Mouse (Mus musculus): ENCODE results near the gene Fryl. TPM values are rescaled to one million over a fixed set of nuclear protein-coding genes. Genes with fewer than 3 reads are reported as not detected.

The Fryl gene
- polyA plus RNA-seq, 1 experiment from 2014 or later, result 23.3 TPM

- Histone ChIP-seq H3K9me3 (no peaks in the 10 kb centered on the region), H3K27me3 (no peaks in the 10 kb centered on the region), H3K4me3 (replicated peaks) (no peak overlapping the region), H3K27ac (no peak overlapping the region), H3K4me1 (replicated peaks) (peaks cover 24% of the 10 kb centered on the region), H3K4me2 (no peak overlapping the region), H3K36me3 (peaks cover 48% of the 10 kb centered on the region), H3K9ac (replicated peaks) (no peak overlapping the region)
- 95% methylated on average over 17 of the region's 17 CpGs for WGBS
- no peak for ATAC-seq (ENCODE audit: insufficient number of reproducible peaks, insufficient read depth, low FRiP score, low TSS enrichment, low read depth)
These were observed 167.3 kb downstream of the Fryl start for GRCm38 (mm10) chr5:73089158-73089557.

DNA sequence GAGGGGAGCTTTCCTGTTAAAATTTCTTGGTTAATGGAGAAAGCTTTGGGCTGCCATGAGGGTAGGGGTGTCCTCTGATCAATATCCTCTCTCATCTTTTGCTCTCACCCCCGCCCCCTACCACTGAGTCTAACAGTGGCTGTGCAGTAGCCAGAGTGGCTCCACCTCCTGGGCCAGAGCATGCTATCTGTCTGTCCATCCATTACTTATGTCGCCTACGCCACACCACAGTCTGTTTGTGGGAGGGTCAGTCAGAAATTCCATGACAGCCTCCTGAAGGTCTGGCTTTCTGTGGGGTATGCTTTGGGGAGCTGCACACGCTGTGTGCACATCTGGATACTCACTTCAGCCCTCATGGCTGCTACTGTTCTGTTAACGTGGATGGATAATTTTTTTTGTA lies 174.9 kb downstream of the Fryl start:
- Histone ChIP-seq H3K27ac (no peak overlapping the region), H3K27me3 (no peaks in the 10 kb centered on the region), H3K4me2 (no peak overlapping the region), H3K4me3 (replicated peaks) (no peak overlapping the region), H3K36me3 (peaks cover 64% of the 10 kb centered on the region), H3K9ac (replicated peaks) (no peak overlapping the region), H3K4me1 (replicated peaks) (no peaks in the 10 kb centered on the region), H3K9me3 (no peaks in the 10 kb centered on the region)
- ATAC-seq (ENCODE audit: insufficient number of reproducible peaks, insufficient read depth, low FRiP score, low TSS enrichment, low read depth), result no peak
- WGBS, result 88% methylated on average over 5 of the region's 5 CpGs

- H3K27ac ChIP-seq, result no peak overlapping the region
- no peaks in the 10 kb centered on the region for H3K27me3 ChIP-seq
- H3K9ac ChIP-seq (replicated peaks), result no peak overlapping the region
- WGBS, result 83% methylated on average over 5 of the region's 5 CpGs
- no peak for ATAC-seq (ENCODE audit: insufficient number of reproducible peaks, insufficient read depth, low FRiP score, low TSS enrichment, low read depth)
- peaks cover 73% of the 10 kb centered on the region for H3K36me3 ChIP-seq
- no peak overlapping the region for H3K4me3 ChIP-seq (replicated peaks)
- H3K4me1 ChIP-seq (replicated peaks), result no peaks in the 10 kb centered on the region
- no peaks in the 10 kb centered on the region for H3K9me3 ChIP-seq
- H3K4me2 ChIP-seq, result no peak overlapping the region
These were observed 176.6 kb downstream of the Fryl start for GRCm38 (mm10) chr5:73079801-73080200.

DNA sequence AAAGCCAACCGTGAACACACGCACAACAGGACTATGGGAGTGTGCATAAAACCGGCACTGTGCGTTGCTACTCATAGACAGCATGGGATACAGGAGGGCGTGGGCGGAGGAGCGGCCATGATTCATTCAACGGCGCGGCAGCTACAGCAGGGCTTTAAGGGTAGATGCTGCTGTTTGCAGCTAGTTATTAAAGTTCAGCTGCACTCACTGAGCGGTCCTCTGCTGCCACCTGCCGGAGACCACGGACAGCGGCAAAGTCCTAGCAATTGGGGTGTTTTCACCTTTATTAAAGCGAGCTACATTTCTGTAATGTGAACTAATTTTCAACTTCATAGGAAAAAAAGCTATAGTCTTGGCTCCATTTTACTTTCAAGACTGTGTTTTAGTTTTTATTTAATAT lies 185.1 kb downstream of the Fryl start:
- H3K36me3 ChIP-seq, result peaks cover 75% of the 10 kb centered on the region
- 36% methylated on average over 15 of the region's 15 CpGs for WGBS
- no peak overlapping the region; the same call in 1 of the 2 replicates for H3K4me2 ChIP-seq
- ATAC-seq (ENCODE audit: insufficient number of reproducible peaks, insufficient read depth, low FRiP score, low TSS enrichment, low read depth), result peak; percentile 85
- H3K9me3 ChIP-seq, result no peaks in the 10 kb centered on the region
- H3K4me1 ChIP-seq (replicated peaks), result no peaks in the 10 kb centered on the region
- no peak overlapping the region for H3K27ac ChIP-seq
- H3K9ac ChIP-seq (replicated peaks), result no peak overlapping the region
- H3K4me3 ChIP-seq (replicated peaks), result no peak overlapping the region
- H3K27me3 ChIP-seq, result no peaks in the 10 kb centered on the region

GRCm38 (mm10) chr5:73066946-73067345 lies 189.5 kb downstream of the Fryl start:
- H3K4me1 ChIP-seq (replicated peaks), result no peaks in the 10 kb centered on the region

DNA sequence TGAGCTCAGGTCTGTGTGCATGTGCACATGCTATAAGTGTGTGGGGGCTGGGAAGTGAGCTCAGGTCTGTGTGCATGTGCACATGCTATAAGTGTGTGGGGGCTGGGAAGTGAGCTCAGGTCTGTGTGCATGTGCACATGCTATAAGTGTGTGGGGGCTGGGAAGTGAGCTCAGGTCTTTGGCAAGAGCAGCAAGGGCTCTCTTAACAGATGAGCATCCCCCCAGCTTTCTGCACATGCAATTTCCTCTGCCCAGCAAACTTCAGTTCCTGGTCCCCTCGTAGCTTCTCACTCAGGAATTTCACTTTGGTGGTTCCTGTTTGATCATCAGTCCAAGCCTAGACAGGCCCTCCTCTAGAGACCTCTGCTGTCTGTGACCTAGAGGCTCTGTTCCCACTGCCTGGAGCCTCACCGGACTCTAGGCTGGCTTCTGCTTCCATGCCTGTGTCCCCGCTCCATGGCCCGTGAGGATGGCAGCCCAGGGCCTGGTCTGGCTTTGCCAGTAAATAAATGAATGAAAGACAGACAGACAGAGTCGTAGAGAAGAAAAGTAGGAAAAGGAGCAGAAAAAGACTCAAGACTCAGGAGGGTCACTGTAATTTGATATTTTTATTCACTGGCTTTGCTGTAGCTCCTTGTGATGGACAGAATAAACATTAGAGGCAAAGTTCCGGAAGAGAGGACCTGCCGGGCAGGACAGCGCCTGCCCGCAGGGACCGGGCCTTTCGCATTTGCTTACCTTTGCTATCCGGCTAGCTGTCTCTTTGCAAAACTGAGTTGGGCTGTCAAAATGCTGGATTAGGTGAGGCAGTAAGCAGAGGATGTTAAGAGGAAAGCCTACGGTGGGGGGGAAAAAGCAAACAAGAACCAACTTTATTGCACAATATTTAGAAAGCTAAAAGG lies 192.4 kb downstream of the Fryl start:
- Histone ChIP-seq H3K27ac (peak overlapping the region; percentile 62; the same call in 1 of the 2 replicates), H3K4me1 (replicated peaks) (0 out of 2 replicates have a peak, but pooled peaks cover 2% of the 10 kb centered on the region)

More at GRCm38 (mm10) chr5:73066946-73067345, 189.5 kb downstream of the Fryl start:
- Histone ChIP-seq H3K9me3 (no peaks in the 10 kb centered on the region), H3K27ac (no peak overlapping the region), H3K27me3 (no peaks in the 10 kb centered on the region), H3K36me3 (peaks cover 60% of the 10 kb centered on the region), H3K4me2 (no peak overlapping the region), H3K9ac (replicated peaks) (no peak overlapping the region), H3K4me3 (replicated peaks) (no peak overlapping the region)
- ATAC-seq (ENCODE audit: insufficient number of reproducible peaks, insufficient read depth, low FRiP score, low TSS enrichment, low read depth), result no peak
- 59% methylated on average over 6 of the region's 6 CpGs for WGBS

DNA sequence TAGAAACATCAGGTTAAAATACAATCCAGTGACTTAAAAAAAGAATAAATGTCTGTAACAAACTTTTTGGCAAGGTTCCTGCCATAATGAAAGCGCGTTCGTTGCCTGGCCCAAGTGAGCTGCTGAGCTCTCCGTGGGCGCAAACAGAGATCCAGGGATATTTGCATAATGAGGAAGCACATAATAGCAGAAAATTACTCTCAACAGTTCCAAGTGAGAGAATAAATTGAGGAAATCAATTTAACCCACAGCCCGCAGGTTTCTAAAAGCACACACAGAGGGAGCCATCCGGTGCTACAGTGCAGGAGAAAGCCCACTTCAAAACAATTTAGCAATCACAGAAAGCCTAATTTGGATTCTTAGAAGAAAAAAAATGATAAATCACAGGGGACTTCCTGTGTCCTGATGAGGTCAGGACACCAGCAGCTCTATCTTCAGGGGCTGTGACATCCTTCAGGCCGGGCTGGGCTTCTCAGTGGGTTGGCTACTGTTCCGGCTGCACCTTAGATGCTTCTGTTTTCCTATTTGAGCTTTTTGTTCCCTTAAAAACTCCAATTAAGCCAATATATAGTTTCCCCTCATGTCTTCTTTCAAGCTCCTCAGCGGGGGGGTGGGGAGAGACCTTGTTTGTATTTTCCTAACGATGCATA lies 194.8 kb downstream of the Fryl start:
- peaks cover 44% of the 10 kb centered on the region for H3K36me3 ChIP-seq

More for the DNA sequence above, 192.4 kb downstream of the Fryl start:
- no peak overlapping the region for H3K4me3 ChIP-seq (replicated peaks)
- no peak overlapping the region for H3K4me2 ChIP-seq
- no peak overlapping the region; the same call in 1 of the 2 replicates for H3K9ac ChIP-seq (replicated peaks)
- WGBS, result 67% methylated on average over 13 of the region's 13 CpGs
- no peak for ATAC-seq (ENCODE audit: insufficient number of reproducible peaks, insufficient read depth, low FRiP score, low TSS enrichment, low read depth)
- H3K36me3 ChIP-seq, result peaks cover 49% of the 10 kb centered on the region
- H3K27me3 ChIP-seq, result no peaks in the 10 kb centered on the region
- H3K9me3 ChIP-seq, result no peaks in the 10 kb centered on the region

GRCm38 (mm10) chr5:73056937-73057336 lies 199.5 kb downstream of the Fryl start:
- WGBS, result 95% methylated on average over 5 of the region's 5 CpGs
- no peak for ATAC-seq (ENCODE audit: insufficient number of reproducible peaks, insufficient read depth, low FRiP score, low TSS enrichment, low read depth)
- H3K4me3 ChIP-seq (replicated peaks), result no peak overlapping the region
- 0 out of 2 replicates have a peak, but pooled peaks cover 2% of the 10 kb centered on the region for H3K4me1 ChIP-seq (replicated peaks)
- peaks cover 64% of the 10 kb centered on the region for H3K36me3 ChIP-seq
- H3K9me3 ChIP-seq, result no peaks in the 10 kb centered on the region
- H3K27ac ChIP-seq, result no peak overlapping the region
- H3K4me2 ChIP-seq, result no peak overlapping the region
- no peak overlapping the region for H3K9ac ChIP-seq (replicated peaks)
- H3K27me3 ChIP-seq, result no peaks in the 10 kb centered on the region

More for the DNA sequence above, 194.8 kb downstream of the Fryl start:
- ATAC-seq (ENCODE audit: insufficient number of reproducible peaks, insufficient read depth, low FRiP score, low TSS enrichment, low read depth), result no peak
- Histone ChIP-seq H3K27me3 (no peaks in the 10 kb centered on the region), H3K27ac (no peak overlapping the region), H3K9ac (replicated peaks) (no peak overlapping the region), H3K4me2 (no peak overlapping the region), H3K4me1 (replicated peaks) (0 out of 2 replicates have a peak, but pooled peaks cover 2% of the 10 kb centered on the region), H3K9me3 (no peaks in the 10 kb centered on the region), H3K4me3 (replicated peaks) (no peak overlapping the region)
- 79% methylated on average over 11 of the region's 11 CpGs for WGBS

GRCm38 (mm10) chr5:73056457-73056856 lies 200.0 kb downstream of the Fryl start:
- H3K9me3 ChIP-seq, result no peaks in the 10 kb centered on the region
- H3K27ac ChIP-seq, result no peak overlapping the region
- no peak for ATAC-seq (ENCODE audit: insufficient number of reproducible peaks, insufficient read depth, low FRiP score, low TSS enrichment, low read depth)
- H3K4me1 ChIP-seq (replicated peaks), result 0 out of 2 replicates have a peak, but pooled peaks cover 2% of the 10 kb centered on the region
- no peak overlapping the region for H3K4me3 ChIP-seq (replicated peaks)
- H3K9ac ChIP-seq (replicated peaks), result no peak overlapping the region
- no peaks in the 10 kb centered on the region for H3K27me3 ChIP-seq
- WGBS, result 90% methylated on average over 6 of the region's 6 CpGs
- peaks cover 69% of the 10 kb centered on the region for H3K36me3 ChIP-seq
- H3K4me2 ChIP-seq, result no peak overlapping the region

DNA sequence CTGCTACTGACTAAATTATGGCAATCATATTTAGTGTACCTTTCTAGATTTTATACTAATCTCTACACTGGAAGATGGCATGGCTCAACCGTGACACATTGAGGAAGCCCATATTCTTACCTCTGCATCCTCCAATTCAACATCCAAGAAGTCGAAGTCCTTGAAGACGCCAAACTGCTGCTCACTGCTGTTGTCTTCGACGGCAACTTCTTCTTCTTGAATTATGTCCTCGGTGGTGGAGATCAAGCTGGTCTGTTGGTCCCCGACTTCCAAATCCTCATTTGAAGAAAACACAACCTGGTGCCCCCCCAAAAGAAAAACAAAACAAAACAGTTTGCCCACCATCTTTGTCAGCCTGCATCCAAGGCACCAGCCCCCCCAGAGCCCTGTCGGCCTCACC lies 202.5 kb downstream of the Fryl start:
- H3K9ac ChIP-seq (replicated peaks), result no peak overlapping the region
- H3K9me3 ChIP-seq, result no peaks in the 10 kb centered on the region
- no peak for ATAC-seq (ENCODE audit: insufficient number of reproducible peaks, insufficient read depth, low FRiP score, low TSS enrichment, low read depth)
- H3K36me3 ChIP-seq, result peaks cover 91% of the 10 kb centered on the region
- H3K27me3 ChIP-seq, result no peaks in the 10 kb centered on the region
- H3K27ac ChIP-seq, result no peak overlapping the region
- no peak overlapping the region for H3K4me3 ChIP-seq (replicated peaks)
- no peaks in the 10 kb centered on the region for H3K4me1 ChIP-seq (replicated peaks)
- 94% methylated on average over 8 of the region's 8 CpGs for WGBS
- H3K4me2 ChIP-seq, result no peak overlapping the region

- H3K27me3 ChIP-seq, result no peaks in the 10 kb centered on the region
- peaks cover 85% of the 10 kb centered on the region for H3K36me3 ChIP-seq
- no peaks in the 10 kb centered on the region for H3K9me3 ChIP-seq
- no peak overlapping the region for H3K27ac ChIP-seq
- no peak overlapping the region for H3K4me3 ChIP-seq (replicated peaks)
- H3K4me2 ChIP-seq, result no peak overlapping the region
- H3K4me1 ChIP-seq (replicated peaks), result no peaks in the 10 kb centered on the region
- ATAC-seq (ENCODE audit: insufficient number of reproducible peaks, insufficient read depth, low FRiP score, low TSS enrichment, low read depth), result no peak
- 84% methylated on average over 7 of the region's 7 CpGs for WGBS
- no peak overlapping the region for H3K9ac ChIP-seq (replicated peaks)
These were observed 208.7 kb downstream of the Fryl start for GRCm38 (mm10) chr5:73047651-73048245.
